Mouse (Mus musculus) layer of hippocampus, postnatal 25 days (tissue): ENCODE results near the gene Ttll1. TPM values are rescaled to one million over a fixed set of nuclear protein-coding genes. Genes with fewer than 3 reads are reported as not detected.
"Not testable (repeated sequence)": the region's sequence is repeated elsewhere in the genome, so short reads cannot be mapped to it uniquely, and the experiment has no call there.

Experiments used
- DNase-seq, 2 experiments: peaks; one replicate each; pipeline ENCODE4 v3.0.0; 2022; ENCODE audit warnings: mixed read lengths in 2 of 2, low spot score in 1 of 2; ENCODE audit errors: extremely low spot score in 1 of 2
- total RNA-seq, 2 experiments: library from RNA; stranded (reverse); gene quantifications; 2 replicates each; pipeline ENCODE4 v1.2.3; 2021

Gene Ttll1
- total RNA-seq, 2 experiments from 2014 or later: 38.1 to 39.1 TPM

- no peak for DNase-seq
Observed at GRCm38 (mm10) chr15:83524333-83524729, 13.6 kb upstream of the Ttll1 start.

GRCm38 (mm10) chr15:83523638-83524332, 13.1 kb upstream of the Ttll1 start:
- no peak for DNase-seq

- DNase-seq: no peak
Observed at GRCm38 (mm10) chr15:83523196-83523595, 12.5 kb upstream of the Ttll1 start.

GRCm38 (mm10) chr15:83520861-83521382, 10.2 kb upstream of the Ttll1 start:
- no peak for DNase-seq

GRCm38 (mm10) chr15:83518215-83519048, 7.7 kb upstream of the Ttll1 start:
- DNase-seq: peak; percentile 37 to 48

GRCm38 (mm10) chr15:83515018-83515417, 4.3 kb upstream of the Ttll1 start:
- DNase-seq: no peak

GRCm38 (mm10) chr15:83512489-83513281, 2.0 kb upstream of the Ttll1 start:
- DNase-seq: no peak

GRCm38 (mm10) chr15:83509950-83510804, 516 bp downstream of the Ttll1 start:
- DNase-seq: no peak

- DNase-seq: not testable (repeated sequence)
Observed at GRCm38 (mm10) chr15:83501483-83501882, 9.2 kb downstream of the Ttll1 start.

GRCm38 (mm10) chr15:83500352-83500751, 10.3 kb downstream of the Ttll1 start:
- peak in 1 of 2 experiments; percentile 38 for DNase-seq

- no peak for DNase-seq
Observed at GRCm38 (mm10) chr15:83499211-83499755, 11.4 kb downstream of the Ttll1 start.

- no peak for DNase-seq
Observed at GRCm38 (mm10) chr15:83497299-83497698, 13.4 kb downstream of the Ttll1 start.

- no peak for DNase-seq
Observed at GRCm38 (mm10) chr15:83495787-83496367, 14.8 kb downstream of the Ttll1 start.

- DNase-seq: no peak
Observed at GRCm38 (mm10) chr15:83495195-83495594, 15.5 kb downstream of the Ttll1 start.

GRCm38 (mm10) chr15:83494572-83494920, 16.1 kb downstream of the Ttll1 start:
- DNase-seq: no peak

GRCm38 (mm10) chr15:83493856-83494571, 16.7 kb downstream of the Ttll1 start:
- no peak for DNase-seq

- no peak for DNase-seq
Observed at GRCm38 (mm10) chr15:83491891-83492290, 18.8 kb downstream of the Ttll1 start.

GRCm38 (mm10) chr15:83489471-83489870, 21.2 kb downstream of the Ttll1 start:
- DNase-seq: no peak
